Mouse (Mus musculus): Measurements from ENCODE around the gene A530032D15Rik.
"Not testable (repeated sequence)": the region's sequence is repeated elsewhere in the genome, so short reads cannot be mapped to it uniquely, and the experiment has no call there.

Gene A530032D15Rik

GRCm38 (mm10) chr1:85109753-85110152, at the start of gene A530032D15Rik:
TSS of gene A530032D15Rik (minus strand) at chr1:85109853.
- not testable (repeated sequence) for DNase-seq

GRCm38 (mm10) chr1:85155151-85155550, 45.5 kb upstream of the A530032D15Rik start:
- not testable (repeated sequence) for DNase-seq

GRCm38 (mm10) chr1:85133671-85134070, 24.0 kb upstream of the A530032D15Rik start:
- not testable (repeated sequence) for DNase-seq

DNA sequence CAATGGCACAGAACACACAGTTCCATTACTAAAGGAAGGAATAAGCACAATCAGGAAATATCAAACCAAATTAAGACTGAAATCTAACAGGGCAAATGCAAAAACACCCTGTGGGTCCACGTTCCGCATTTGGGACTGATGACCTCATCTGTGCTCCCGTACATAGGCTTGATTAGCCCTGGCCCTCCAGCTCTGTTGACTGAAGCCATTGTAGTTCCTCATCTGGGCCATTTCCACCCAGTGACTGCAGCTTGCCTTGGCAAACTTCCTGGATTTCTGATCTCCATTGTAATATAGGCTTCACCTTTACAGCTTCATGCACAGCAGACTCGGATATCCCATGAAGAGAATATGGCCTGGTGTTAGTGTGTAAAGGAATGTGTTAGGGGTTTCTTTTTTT, 12.2 kb upstream of the A530032D15Rik start:
- not testable (repeated sequence) for DNase-seq

DNA sequence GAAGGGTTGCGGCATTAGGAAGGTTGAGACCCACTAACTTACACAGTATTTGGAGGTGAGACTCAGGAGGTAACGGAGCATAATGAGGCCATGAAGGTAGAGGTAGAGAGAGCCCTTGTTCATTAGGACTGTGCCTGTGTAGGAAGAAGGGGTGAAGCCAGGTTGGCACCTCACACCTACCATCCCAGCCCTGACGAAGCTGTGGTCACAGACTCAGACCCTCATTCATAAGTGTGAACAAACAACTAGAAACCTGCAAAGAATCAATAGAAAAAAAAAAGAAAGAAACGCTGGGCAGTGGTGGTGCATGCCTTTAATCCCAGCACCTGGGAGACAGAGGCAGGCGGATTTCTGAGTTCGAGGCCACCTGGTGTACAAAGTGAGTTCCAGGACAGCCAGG, 8.7 kb upstream of the A530032D15Rik start:
- DNase-seq = not testable (repeated sequence)

DNA sequence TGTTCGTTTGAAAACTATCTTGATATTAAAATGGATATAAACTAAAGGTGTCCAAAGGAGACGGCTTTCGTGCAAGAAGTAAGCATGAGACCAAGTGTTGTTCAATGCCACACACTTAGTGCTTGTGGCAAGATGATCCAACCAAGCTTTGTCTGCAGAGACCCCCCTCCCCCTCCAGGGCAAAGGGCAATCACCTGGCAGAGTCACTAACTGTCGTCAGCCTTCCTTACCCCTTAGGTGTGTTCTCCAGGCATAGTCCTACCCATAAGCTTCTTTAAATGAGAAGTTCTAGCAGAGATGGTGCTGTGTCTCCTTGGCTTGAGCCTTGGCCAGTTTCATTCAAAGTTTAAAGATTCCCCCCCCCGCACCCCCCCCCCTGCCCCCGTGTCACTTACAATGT, 7.9 kb upstream of the A530032D15Rik start:
- DNase-seq = not testable (repeated sequence)

DNA sequence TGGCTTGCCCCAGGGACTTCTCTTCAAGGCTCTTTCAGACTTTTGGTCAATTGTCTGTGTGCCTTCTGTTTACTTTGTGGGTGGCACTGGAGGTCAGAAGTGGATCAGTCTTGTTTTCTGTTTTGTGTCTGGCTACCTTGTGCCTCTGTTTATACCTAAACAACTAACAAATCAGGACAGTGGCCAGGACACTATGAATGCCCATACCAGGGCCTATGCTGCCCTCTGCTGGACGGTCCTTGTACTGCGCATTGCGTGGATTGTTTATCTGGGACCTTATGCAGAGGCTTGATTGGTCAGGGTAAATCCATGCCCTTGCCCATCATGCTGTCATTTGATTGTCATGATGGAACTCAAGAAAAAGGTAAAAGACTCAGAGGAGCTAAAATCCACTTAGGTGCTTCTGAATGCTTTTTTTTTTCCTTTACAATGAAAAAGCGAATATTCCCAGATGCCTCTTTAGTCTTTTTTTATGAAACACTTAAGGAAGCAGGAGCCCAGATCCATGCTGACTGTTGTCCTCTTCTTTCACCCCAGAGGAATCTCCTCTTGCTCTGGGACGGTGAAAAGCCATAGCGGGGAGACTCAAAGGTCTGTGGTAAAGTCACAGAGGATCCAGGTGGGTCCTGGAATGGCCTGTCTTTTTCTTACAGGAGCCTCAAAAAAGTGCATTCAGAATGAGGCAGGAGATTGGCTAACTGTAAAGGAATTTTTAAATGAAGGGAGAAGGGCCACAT, 5.2 kb upstream of the A530032D15Rik start:
- DNase-seq = peak; percentile 33

GRCm38 (mm10) chr1:85114078-85114477, 4.4 kb upstream of the A530032D15Rik start:
- DNase-seq = not testable (repeated sequence)

DNA sequence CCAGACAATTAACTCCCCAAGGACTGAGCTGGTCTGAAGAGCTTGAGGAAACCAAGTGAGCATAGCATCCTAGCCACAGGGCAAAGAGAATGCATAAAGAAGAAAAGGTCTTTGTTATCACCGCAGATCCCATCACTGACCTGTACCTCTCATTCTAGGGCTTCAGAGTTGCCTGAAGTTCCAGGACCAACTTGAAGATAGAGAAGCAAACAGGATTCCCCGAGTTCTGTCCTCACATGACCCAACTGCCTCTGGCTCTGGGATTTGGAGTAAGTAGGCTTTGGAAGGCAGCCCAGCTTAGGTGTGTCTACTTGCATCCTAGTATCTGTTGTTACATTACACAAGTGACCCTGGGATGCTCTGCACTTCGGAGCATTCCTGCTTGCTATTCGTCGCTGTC, 3.2 kb upstream of the A530032D15Rik start:
- not testable (repeated sequence) for DNase-seq

DNA sequence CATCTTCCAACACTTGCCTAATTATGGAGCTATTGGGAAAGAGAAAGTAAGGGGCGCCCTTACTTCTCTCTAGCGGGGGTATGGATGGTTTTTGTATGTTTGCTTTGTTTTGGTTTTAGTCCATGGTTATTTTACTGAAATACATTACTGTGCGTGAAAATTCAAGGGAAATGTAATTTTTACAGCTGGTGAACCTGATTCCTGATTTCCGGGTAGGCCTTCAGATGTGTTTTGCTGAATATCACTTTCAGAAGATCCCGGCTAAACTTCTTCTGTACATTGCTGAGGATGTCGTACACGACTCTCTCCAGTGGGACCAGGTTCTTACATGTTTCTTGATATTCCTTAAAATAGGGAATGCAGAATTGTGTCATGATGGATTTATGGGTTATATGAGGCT, 2.6 kb upstream of the A530032D15Rik start:
- DNase-seq = not testable (repeated sequence)

DNA sequence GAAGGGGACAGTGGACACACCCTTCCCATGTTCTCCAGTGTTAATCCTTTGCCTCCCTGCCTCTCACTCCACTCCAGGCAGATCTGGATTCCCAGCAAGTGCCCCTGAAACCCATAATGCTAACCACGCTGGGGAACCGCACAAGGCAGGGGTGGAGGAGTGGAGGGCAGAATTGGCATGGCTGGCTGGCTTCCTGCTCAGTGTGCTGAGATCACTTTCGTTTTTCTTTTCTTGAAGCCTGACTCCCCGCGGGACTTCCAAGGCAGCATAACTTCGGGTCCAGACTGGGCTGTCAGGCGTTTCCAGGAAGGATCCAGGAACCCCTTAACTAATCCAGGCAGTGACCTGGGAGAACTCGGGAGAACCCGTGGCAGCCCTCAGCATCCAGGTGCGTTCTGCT, 1.9 kb upstream of the A530032D15Rik start:
- peak; percentile 27 for DNase-seq

GRCm38 (mm10) chr1:85110876-85111275, 1.2 kb upstream of the A530032D15Rik start:
- not testable (repeated sequence) for DNase-seq

- DNase-seq = not testable (repeated sequence)
Measured at GRCm38 (mm10) chr1:85106013-85106412, 3.6 kb downstream of the A530032D15Rik start.

DNA sequence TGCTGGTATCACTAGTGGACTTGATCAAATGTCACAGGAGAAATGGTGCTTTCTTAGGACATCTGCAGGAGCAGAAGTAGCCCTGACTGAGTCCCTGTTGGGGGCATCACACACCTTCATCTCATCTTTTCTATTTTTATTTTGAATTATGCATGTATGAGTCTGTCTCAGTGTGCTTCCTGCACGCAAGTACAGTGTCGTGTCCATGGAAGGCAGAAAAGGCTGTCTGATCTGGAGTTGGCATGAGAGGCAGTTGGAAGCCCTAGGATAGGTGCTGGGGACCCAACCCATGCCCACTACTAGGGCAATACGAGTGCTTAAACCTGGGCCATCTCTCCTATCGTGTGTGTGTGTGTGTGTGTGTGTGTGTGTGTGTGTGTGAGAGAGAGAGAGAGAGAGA, 4.3 kb downstream of the A530032D15Rik start:
- DNase-seq = not testable (repeated sequence)

GRCm38 (mm10) chr1:85101754-85102153, 7.9 kb downstream of the A530032D15Rik start:
- not testable (repeated sequence) for DNase-seq

DNA sequence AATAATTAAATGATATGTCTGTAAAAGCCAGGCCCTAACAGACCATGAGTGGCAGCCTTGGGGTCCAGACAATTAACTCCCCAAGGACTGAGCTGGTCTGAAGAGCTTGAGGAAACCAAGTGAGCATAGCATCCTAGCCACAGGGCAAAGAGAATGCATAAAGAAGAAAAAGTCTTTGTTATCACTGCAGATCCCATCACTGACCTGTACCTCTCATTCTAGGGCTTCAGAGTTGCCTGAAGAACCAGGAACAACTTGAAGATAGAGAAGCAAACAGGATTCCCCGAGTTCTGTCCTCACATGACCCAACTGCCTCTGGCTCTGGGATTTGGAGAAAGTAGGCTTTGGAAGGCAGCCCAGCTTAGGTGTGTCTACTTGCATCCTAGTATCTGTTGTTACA, 9.8 kb downstream of the A530032D15Rik start, which contains the start of gene Gm10553:
TSS of gene Gm10553 (plus strand) at position 301 of the 400 bp plus-strand sequence.
- DNase-seq = not testable (repeated sequence)

- not testable (repeated sequence) for DNase-seq
Measured at GRCm38 (mm10) chr1:85099081-85099480, 10.6 kb downstream of the A530032D15Rik start.

DNA sequence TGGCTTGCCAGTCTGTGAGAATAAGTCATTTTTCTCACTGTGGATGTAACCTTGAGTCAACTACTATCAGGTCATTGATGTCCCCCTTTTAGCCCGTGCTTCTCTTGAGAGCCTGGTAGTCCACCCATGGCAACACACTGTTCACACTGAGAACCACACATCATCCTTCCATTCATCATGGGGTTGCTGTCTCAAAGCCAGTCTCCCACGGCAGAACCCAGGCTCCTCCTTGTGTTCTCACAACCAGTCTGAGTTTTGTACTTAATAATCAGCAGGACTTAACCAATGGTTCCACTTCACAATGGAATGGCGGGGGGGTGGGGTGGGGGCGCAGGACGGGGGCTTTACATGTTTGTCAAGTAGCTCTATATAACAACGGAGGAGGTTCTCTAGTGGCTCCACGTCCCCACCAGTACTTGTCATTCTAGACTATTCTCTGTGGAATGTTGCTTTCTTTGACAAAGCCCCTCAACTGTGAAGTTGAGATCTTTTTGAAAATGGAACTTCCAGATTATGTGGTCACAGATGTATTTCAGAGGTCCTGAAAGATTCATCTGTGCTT, 16.6 kb downstream of the A530032D15Rik start:
- not testable (repeated sequence) for DNase-seq

DNA sequence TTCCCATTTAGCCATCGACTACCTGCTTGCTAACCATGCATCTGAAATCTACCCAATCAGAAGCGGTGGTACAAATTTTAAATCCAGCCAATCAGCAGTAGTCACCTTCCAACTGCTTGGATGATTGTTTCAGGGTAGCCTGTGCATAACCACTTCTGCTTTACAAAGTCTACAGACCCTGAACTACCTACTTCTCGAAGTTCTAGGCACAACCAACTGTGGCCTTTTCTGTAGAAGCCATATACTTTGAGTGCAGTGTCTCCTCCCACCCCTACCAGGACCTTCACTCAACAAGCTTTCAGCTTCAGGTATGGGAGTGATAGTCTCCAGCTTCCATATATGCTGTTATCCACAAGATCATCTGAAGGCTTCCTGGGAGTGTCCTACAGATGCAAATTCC, 17.5 kb downstream of the A530032D15Rik start:
- not testable (repeated sequence) for DNase-seq

DNA sequence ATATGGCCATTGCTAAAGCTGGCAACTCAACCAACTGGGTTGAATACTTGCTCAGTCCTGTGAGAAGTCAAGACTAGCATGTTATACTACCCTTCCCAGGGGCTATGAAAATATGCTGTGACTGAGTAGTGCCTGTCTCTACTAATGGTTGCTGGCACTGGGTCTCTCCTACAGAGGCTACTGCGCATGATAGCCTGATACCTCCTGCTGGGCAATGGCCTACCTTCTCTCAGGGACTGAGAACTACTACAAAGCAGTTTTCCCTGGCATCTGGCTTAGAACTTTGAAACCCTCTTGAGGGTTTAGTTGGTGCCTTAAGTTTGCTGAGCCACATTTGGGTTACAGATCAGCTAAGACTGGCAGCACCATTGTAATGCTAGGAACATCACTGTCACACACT, 23.4 kb downstream of the A530032D15Rik start:
- DNase-seq = not testable (repeated sequence)

GRCm38 (mm10) chr1:85084803-85085202, 24.9 kb downstream of the A530032D15Rik start:
- DNase-seq = not testable (repeated sequence)

DNA sequence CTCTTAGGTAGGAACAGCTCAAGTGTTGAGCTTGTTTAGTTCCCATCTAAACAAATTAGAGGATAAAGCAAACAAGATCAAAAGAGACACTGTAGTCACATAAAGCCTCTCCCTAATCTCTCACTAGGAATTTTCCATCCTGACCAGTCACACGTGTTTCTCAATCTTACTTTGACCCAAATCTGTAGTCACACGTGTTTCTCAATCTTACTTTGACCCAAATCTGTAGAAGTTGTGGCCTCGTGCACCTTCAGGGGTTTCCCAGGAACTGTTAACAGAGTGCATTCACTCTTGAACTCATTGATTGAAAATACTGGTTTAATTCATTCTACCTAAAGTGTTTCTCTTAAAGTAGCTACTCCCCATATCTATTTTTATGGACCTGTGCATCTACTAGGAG, 36.6 kb downstream of the A530032D15Rik start:
- DNase-seq = not testable (repeated sequence)

DNA sequence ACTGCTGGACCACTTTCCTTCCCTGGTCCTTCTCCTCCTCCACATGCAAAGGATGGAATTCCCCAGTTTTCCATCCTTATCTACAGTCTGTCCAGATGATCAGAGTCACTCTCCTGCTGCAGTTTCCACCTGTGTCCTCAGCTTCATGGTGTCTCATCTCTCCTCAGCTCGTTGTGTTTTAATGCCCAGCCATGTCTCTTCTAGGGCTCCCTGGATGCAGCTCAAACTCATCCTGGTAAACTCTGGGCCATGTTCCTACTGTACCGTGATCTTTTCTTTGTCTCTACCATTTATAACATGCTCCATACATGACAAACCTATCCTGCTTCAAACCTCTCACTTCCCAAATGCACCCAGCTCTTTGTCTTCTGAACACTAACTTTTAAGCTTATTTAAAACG, 38.0 kb downstream of the A530032D15Rik start:
- not testable (repeated sequence) for DNase-seq

GRCm38 (mm10) chr1:85035801-85036200, 73.9 kb downstream of the A530032D15Rik start:
- DNase-seq = not testable (repeated sequence)

Data from kidney, postnatal 14 days (tissue).